Mouse (Mus musculus): ENCODE data around the gene Efemp1. TPM values are rescaled to one million over a fixed set of nuclear protein-coding genes. Genes with fewer than 3 reads are reported as not detected.

Gene Efemp1
- polyA plus RNA-seq, 1 experiment from 2014 or later, result 22.7 TPM

GRCm38 (mm10) chr11:28852361-28852919 is 564 bp upstream of the Efemp1 start:
- Histone ChIP-seq H3K9ac (replicated peaks; ENCODE audit: low read length) (no peak overlapping the region), H3K9me3 (ENCODE audit: low read length) (no peaks in the 10 kb centered on the region), H3K4me2 (replicated peaks; ENCODE audit: low read depth, low read length) (peak overlapping the region; percentile 94), H3K27me3 (ENCODE audit: insufficient read depth, low read length) (peaks cover 4% of the 10 kb centered on the region; the same call in 1 of the 2 replicates), H3K4me1 (ENCODE audit: insufficient read depth, low read length) (peaks cover 11% of the 10 kb centered on the region), H3K4me3 (ENCODE audit: low read length) (peak overlapping the region; percentile 60), H3K27ac (ENCODE audit: low read length) (no peak overlapping the region), H3K36me3 (ENCODE audit: insufficient read depth, low read length) (no peaks in the 10 kb centered on the region)
- WGBS, result 27% methylated on average over 6 of the region's 6 CpGs
- peak; percentile 46; the same call in 1 of the 2 replicates for ATAC-seq (ENCODE audit: low FRiP score, low TSS enrichment)

- ATAC-seq (ENCODE audit: low FRiP score, low TSS enrichment), result no peak
- H3K27me3 ChIP-seq (ENCODE audit: insufficient read depth, low read length), result no peaks in the 10 kb centered on the region
- no peak overlapping the region for H3K27ac ChIP-seq (ENCODE audit: low read length)
- no peaks in the 10 kb centered on the region for H3K36me3 ChIP-seq (ENCODE audit: insufficient read depth, low read length)
- H3K4me2 ChIP-seq (replicated peaks; ENCODE audit: low read depth, low read length), result no peak overlapping the region
- H3K4me3 ChIP-seq (ENCODE audit: low read length), result no peak overlapping the region
- no peaks in the 10 kb centered on the region for H3K9me3 ChIP-seq (ENCODE audit: low read length)
- no peak overlapping the region for H3K9ac ChIP-seq (replicated peaks; ENCODE audit: low read length)
- no peaks in the 10 kb centered on the region for H3K4me1 ChIP-seq (ENCODE audit: insufficient read depth, low read length)
Measured at GRCm38 (mm10) chr11:28859125-28859524, 6.1 kb downstream of the Efemp1 start.

GRCm38 (mm10) chr11:28869129-28869528 is 16.1 kb downstream of the Efemp1 start:
- no peak overlapping the region for H3K4me3 ChIP-seq (ENCODE audit: low read length)
- ATAC-seq (ENCODE audit: low FRiP score, low TSS enrichment), result no peak
- no peak overlapping the region for H3K27ac ChIP-seq (ENCODE audit: low read length)
- no peak overlapping the region for H3K9ac ChIP-seq (replicated peaks; ENCODE audit: low read length)
- WGBS, result 64% methylated on average over 2 of the region's 2 CpGs
- no peaks in the 10 kb centered on the region for H3K9me3 ChIP-seq (ENCODE audit: low read length)
- no peaks in the 10 kb centered on the region for H3K27me3 ChIP-seq (ENCODE audit: insufficient read depth, low read length)
- H3K4me1 ChIP-seq (ENCODE audit: insufficient read depth, low read length), result no peaks in the 10 kb centered on the region
- H3K36me3 ChIP-seq (ENCODE audit: insufficient read depth, low read length), result no peaks in the 10 kb centered on the region
- no peak overlapping the region for H3K4me2 ChIP-seq (replicated peaks; ENCODE audit: low read depth, low read length)

DNA sequence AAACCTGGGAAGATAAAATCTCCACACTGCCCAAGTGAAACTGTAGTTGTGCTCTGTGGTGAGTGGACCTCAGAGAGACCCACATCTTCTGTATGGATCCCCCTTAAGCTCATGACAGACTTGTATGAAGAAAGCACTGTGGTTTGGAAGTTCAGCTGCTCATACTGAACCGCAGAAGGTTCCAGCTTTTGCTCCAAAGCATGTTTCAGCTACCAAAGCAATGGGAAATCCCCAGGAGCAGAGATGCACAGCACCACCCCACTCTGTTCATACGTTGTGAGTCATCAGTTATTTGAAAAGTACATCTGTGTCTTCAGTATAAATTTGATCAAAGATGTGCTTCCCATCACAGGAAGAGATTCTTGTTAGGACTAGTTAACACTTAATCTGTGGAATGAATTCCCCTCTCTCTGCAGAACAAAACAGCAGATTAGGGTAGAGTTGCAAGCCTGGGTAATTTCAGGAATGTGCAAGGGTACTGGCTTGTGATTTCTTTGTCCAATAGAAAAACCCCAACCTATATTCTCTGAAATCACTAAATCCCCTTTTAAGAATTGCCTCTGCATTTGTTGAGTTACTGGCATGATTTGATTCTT is 28.5 kb downstream of the Efemp1 start:
- ATAC-seq (ENCODE audit: low FRiP score, low TSS enrichment), result no peak
- Histone ChIP-seq H3K9me3 (ENCODE audit: low read length) (no peaks in the 10 kb centered on the region), H3K9ac (replicated peaks; ENCODE audit: low read length) (no peak overlapping the region), H3K4me1 (ENCODE audit: insufficient read depth, low read length) (no peaks in the 10 kb centered on the region), H3K27ac (ENCODE audit: low read length) (no peak overlapping the region), H3K36me3 (ENCODE audit: insufficient read depth, low read length) (no peaks in the 10 kb centered on the region), H3K4me3 (ENCODE audit: low read length) (no peak overlapping the region), H3K27me3 (ENCODE audit: insufficient read depth, low read length) (no peaks in the 10 kb centered on the region), H3K4me2 (replicated peaks; ENCODE audit: low read depth, low read length) (no peak overlapping the region)
- WGBS, result 72% methylated on average over 2 of the region's 2 CpGs

DNA sequence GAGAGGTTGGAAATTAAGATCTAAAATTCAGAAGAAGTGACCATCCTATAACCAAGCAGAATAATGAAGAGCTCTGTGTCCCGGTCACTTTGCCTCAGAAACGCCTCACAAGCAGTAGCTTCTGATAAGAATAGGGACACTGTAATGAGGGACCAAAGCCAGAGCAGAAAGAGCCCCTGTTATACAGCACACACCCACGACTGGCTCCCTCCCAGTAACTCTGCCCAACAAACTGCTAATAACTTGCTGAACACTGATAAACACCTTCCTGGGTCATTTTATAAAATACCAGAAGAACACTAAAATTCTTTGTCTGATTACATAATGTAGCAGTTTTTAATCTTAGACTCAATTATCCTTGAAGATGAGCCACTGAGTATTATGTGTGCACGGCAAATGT is 30.1 kb downstream of the Efemp1 start:
- H3K4me3 ChIP-seq (ENCODE audit: low read length), result no peak overlapping the region
- no peak for ATAC-seq (ENCODE audit: low FRiP score, low TSS enrichment)
- no peaks in the 10 kb centered on the region for H3K27me3 ChIP-seq (ENCODE audit: insufficient read depth, low read length)
- no peaks in the 10 kb centered on the region for H3K36me3 ChIP-seq (ENCODE audit: insufficient read depth, low read length)
- H3K9me3 ChIP-seq (ENCODE audit: low read length), result no peaks in the 10 kb centered on the region
- H3K27ac ChIP-seq (ENCODE audit: low read length), result no peak overlapping the region
- 59% methylated on average over 4 of the region's 4 CpGs for WGBS
- H3K4me2 ChIP-seq (replicated peaks; ENCODE audit: low read depth, low read length), result no peak overlapping the region
- H3K9ac ChIP-seq (replicated peaks; ENCODE audit: low read length), result no peak overlapping the region
- no peaks in the 10 kb centered on the region for H3K4me1 ChIP-seq (ENCODE audit: insufficient read depth, low read length)

DNA sequence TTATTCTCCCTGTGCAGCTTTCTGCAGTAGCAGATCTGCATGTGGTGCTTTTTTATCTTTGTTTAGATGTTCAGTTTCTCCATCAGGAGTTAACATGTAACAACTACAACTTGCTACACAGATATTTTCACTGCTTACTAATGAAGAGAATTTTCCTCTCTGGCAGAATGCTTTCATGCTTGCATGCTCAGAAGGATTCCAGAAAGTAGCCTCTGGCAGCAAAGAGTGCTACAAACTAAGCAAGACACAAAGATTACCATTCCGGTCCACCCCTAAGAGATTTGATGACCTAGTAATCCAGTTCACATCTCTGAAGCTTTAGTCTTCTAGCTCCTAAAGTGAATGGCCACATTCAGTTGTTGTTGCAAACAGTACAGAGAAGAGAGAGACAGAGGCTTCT is 36.5 kb downstream of the Efemp1 start:
- Histone ChIP-seq H3K27me3 (ENCODE audit: insufficient read depth, low read length) (no peaks in the 10 kb centered on the region), H3K4me3 (ENCODE audit: low read length) (no peak overlapping the region), H3K4me2 (replicated peaks; ENCODE audit: low read depth, low read length) (no peak overlapping the region), H3K9ac (replicated peaks; ENCODE audit: low read length) (no peak overlapping the region), H3K4me1 (ENCODE audit: insufficient read depth, low read length) (no peaks in the 10 kb centered on the region), H3K36me3 (ENCODE audit: insufficient read depth, low read length) (no peaks in the 10 kb centered on the region), H3K9me3 (ENCODE audit: low read length) (no peaks in the 10 kb centered on the region), H3K27ac (ENCODE audit: low read length) (no peak overlapping the region)
- 50% methylated on average over 1 of the region's 1 CpGs for WGBS
- ATAC-seq (ENCODE audit: low FRiP score, low TSS enrichment), result no peak

DNA sequence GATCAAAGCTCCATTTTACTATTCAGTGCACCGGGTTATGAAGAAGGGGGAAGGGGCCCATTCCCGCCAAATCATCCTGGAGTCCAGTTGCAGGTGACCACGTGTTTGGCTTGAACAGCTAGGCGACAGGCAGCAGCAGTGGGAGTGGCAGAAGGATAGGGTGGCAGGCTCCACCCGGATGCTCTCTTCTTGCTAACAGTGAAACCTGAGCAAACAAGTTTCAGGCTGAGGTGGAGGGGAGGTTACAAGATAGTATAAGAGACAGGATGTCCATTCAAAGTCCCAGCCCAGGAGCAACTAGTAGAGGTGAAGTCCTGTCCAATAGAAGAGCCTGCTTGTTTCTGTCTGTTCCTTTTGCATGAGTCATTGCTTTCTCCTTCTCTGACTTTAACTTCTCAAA is 38.5 kb downstream of the Efemp1 start:
- H3K27me3 ChIP-seq (ENCODE audit: insufficient read depth, low read length), result no peaks in the 10 kb centered on the region
- H3K4me1 ChIP-seq (ENCODE audit: insufficient read depth, low read length), result no peaks in the 10 kb centered on the region
- ATAC-seq (ENCODE audit: low FRiP score, low TSS enrichment), result peak; percentile 76; the same call in 1 of the 2 replicates
- H3K4me2 ChIP-seq (replicated peaks; ENCODE audit: low read depth, low read length), result no peak overlapping the region
- no peak overlapping the region for H3K27ac ChIP-seq (ENCODE audit: low read length)
- H3K9me3 ChIP-seq (ENCODE audit: low read length), result no peaks in the 10 kb centered on the region
- 28% methylated on average over 5 of the region's 5 CpGs for WGBS
- H3K9ac ChIP-seq (replicated peaks; ENCODE audit: low read length), result no peak overlapping the region
- H3K36me3 ChIP-seq (ENCODE audit: insufficient read depth, low read length), result no peaks in the 10 kb centered on the region
- H3K4me3 ChIP-seq (ENCODE audit: low read length), result no peak overlapping the region

GRCm38 (mm10) chr11:28899420-28899819 is 46.4 kb downstream of the Efemp1 start:
- WGBS, result 60% methylated on average over 1 of the region's 1 CpGs
- H3K27me3 ChIP-seq (ENCODE audit: insufficient read depth, low read length), result no peaks in the 10 kb centered on the region
- H3K27ac ChIP-seq (ENCODE audit: low read length), result no peak overlapping the region
- H3K4me3 ChIP-seq (ENCODE audit: low read length), result no peak overlapping the region
- H3K4me1 ChIP-seq (ENCODE audit: insufficient read depth, low read length), result no peaks in the 10 kb centered on the region
- no peak overlapping the region for H3K9ac ChIP-seq (replicated peaks; ENCODE audit: low read length)
- no peak overlapping the region for H3K4me2 ChIP-seq (replicated peaks; ENCODE audit: low read depth, low read length)
- no peaks in the 10 kb centered on the region for H3K36me3 ChIP-seq (ENCODE audit: insufficient read depth, low read length)
- ATAC-seq (ENCODE audit: low FRiP score, low TSS enrichment), result no peak
- H3K9me3 ChIP-seq (ENCODE audit: low read length), result no peaks in the 10 kb centered on the region

DNA sequence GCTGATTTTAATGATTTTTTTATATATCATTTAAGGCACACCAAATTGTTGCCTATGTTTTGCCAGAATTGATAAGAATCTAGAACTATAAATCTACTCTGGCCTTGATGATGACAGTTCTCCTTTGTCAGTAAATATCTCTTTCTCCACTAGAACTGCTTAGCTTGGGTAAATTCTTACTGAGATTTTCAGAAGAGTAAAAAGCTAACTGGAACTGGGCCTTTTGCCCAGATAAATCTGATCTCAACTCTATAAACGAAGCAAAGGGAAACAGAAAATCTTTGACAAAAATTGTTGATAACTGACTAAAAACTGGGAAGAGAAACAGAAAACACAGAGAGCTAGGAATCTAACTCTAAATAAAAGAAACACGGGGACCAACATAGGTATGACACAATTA is 51.6 kb downstream of the Efemp1 start:
- Histone ChIP-seq H3K36me3 (ENCODE audit: insufficient read depth, low read length) (no peaks in the 10 kb centered on the region), H3K4me2 (replicated peaks; ENCODE audit: low read depth, low read length) (no peak overlapping the region), H3K27ac (ENCODE audit: low read length) (no peak overlapping the region), H3K4me3 (ENCODE audit: low read length) (no peak overlapping the region), H3K9me3 (ENCODE audit: low read length) (no peaks in the 10 kb centered on the region), H3K4me1 (ENCODE audit: insufficient read depth, low read length) (no peaks in the 10 kb centered on the region), H3K27me3 (ENCODE audit: insufficient read depth, low read length) (no peaks in the 10 kb centered on the region), H3K9ac (replicated peaks; ENCODE audit: low read length) (no peak overlapping the region)
- WGBS, result 74% methylated on average over 2 of the region's 2 CpGs
- ATAC-seq (ENCODE audit: low FRiP score, low TSS enrichment), result no peak

DNA sequence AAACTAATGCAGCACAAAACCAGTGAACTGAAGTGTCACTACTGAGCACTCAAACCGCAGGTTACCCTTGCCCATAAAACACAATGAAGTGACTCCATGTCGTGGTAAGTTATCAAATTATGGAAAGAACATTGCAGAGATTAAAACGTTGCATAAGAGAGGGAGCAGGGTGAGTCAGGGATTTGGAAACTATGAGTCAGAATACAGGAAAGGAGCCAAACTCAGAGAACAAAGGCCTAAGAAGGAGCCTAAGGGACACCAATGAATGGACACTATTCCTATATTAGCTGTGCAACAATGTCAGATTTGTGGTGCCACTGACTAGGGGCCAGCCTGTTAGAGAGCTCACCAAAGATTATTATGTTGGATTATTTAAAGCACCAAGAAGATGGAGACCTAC is 53.3 kb downstream of the Efemp1 start:
- H3K36me3 ChIP-seq (ENCODE audit: insufficient read depth, low read length), result no peaks in the 10 kb centered on the region
- WGBS, result 66% methylated on average over 3 of the region's 3 CpGs

More for the DNA sequence above, 53.3 kb downstream of the Efemp1 start:
- no peaks in the 10 kb centered on the region for H3K4me1 ChIP-seq (ENCODE audit: insufficient read depth, low read length)
- H3K4me3 ChIP-seq (ENCODE audit: low read length), result no peak overlapping the region
- H3K27ac ChIP-seq (ENCODE audit: low read length), result no peak overlapping the region
- H3K9me3 ChIP-seq (ENCODE audit: low read length), result no peaks in the 10 kb centered on the region
- H3K27me3 ChIP-seq (ENCODE audit: insufficient read depth, low read length), result no peaks in the 10 kb centered on the region
- H3K9ac ChIP-seq (replicated peaks; ENCODE audit: low read length), result no peak overlapping the region
- ATAC-seq (ENCODE audit: low FRiP score, low TSS enrichment), result no peak
- H3K4me2 ChIP-seq (replicated peaks; ENCODE audit: low read depth, low read length), result no peak overlapping the region

Data from kidney, embryonic 16.5 days (tissue).